ENCODE assay signal across 14 mouse cellular contexts in genomic region chr10:93623725-93624124, GRCm38 (mm10). TPM values are rescaled to one million over a fixed set of nuclear protein-coding genes. Genes with fewer than 3 reads are reported as not detected.
DNase-seq lines count a peak whose midpoint lies in the region; ATAC-seq lines count a peak whose summit lies in the region.
"Had no signal": no experiment of that assay in that cellular context is flagged by ENCODE, and none has a peak within 500 bp of the region (broad histone marks: within the 10 kb centered on the region; RNA-seq: fewer than 3 reads in every experiment).

No protein-coding gene starts in this region.

- no peaks in the 10 kb centered on the region for H3K9me3 ChIP-seq in lung, embryonic 15.5 days
- no peaks in the 10 kb centered on the region for H3K9me3 ChIP-seq in stomach, embryonic 16.5 days (replicated peaks; ENCODE audit: control insufficient read depth, low read length)
- H3K9me3 ChIP-seq: heart, embryonic 15.5 days; hindbrain, embryonic 15.5 days; limb, embryonic 13.5 days had no signal

- H3K4me3 ChIP-seq in lung, embryonic 15.5 days = no peak overlapping the region
- peak overlapping the region; percentile 25; the same call in 1 of the 2 replicates for H3K4me3 ChIP-seq in stomach, embryonic 16.5 days (replicated peaks; ENCODE audit: low read length)
- H3K4me3 ChIP-seq: heart, embryonic 15.5 days; hindbrain, embryonic 15.5 days; limb, embryonic 13.5 days had no signal

- H3K4me2 ChIP-seq in lung, embryonic 15.5 days = peak overlapping the region; percentile 38
- peak overlapping the region; percentile 43 for H3K4me2 ChIP-seq in stomach, embryonic 16.5 days (ENCODE audit: low read depth, low read length)
- H3K4me2 ChIP-seq: heart, embryonic 15.5 days; hindbrain, embryonic 15.5 days; limb, embryonic 13.5 days had no signal

- H3K9ac ChIP-seq in lung, embryonic 15.5 days = no peak overlapping the region
- H3K9ac ChIP-seq in stomach, embryonic 16.5 days (ENCODE audit: low read length) = no peak overlapping the region
- H3K9ac ChIP-seq: forebrain, postnatal 0 days; heart, embryonic 15.5 days; hindbrain, embryonic 15.5 days; limb, embryonic 13.5 days had no signal

- 20% methylated on average over 9 of the region's 9 CpGs for WGBS in lung, embryonic 15.5 days
- 19% methylated on average over 9 of the region's 9 CpGs for WGBS in stomach, embryonic 16.5 days

- H3K36me3 ChIP-seq in lung, embryonic 15.5 days = no peaks in the 10 kb centered on the region
- H3K36me3 ChIP-seq in stomach, embryonic 16.5 days (ENCODE audit: control insufficient read depth, insufficient read depth, low read length) = no peaks in the 10 kb centered on the region
- H3K36me3 ChIP-seq: heart, embryonic 15.5 days; hindbrain, embryonic 15.5 days; limb, embryonic 13.5 days had no signal

- no peak for ATAC-seq in lung, embryonic 15.5 days (ENCODE audit: borderline replicate concordance, extremely low read depth, low FRiP score, low TSS enrichment)
- ATAC-seq in stomach, embryonic 16.5 days (ENCODE audit: insufficient read depth, low FRiP score) = no peak; the same call in 1 of the 2 replicates
- ATAC-seq: forebrain, postnatal 0 days had no signal

- H3K27me3 ChIP-seq in lung, embryonic 15.5 days = no peaks in the 10 kb centered on the region
- no peaks in the 10 kb centered on the region for H3K27me3 ChIP-seq in stomach, embryonic 16.5 days (ENCODE audit: control insufficient read depth, insufficient read depth, low read length)
- H3K27me3 ChIP-seq: heart, embryonic 15.5 days; hindbrain, embryonic 15.5 days; limb, embryonic 13.5 days had no signal

- 0 out of 2 replicates have a peak, but pooled peaks cover 12% of the 10 kb centered on the region for H3K4me1 ChIP-seq in lung, embryonic 15.5 days
- H3K4me1 ChIP-seq in stomach, embryonic 16.5 days (ENCODE audit: control insufficient read depth, insufficient read depth, low read length) = no peaks in the 10 kb centered on the region
- H3K4me1 ChIP-seq: heart, embryonic 15.5 days; hindbrain, embryonic 15.5 days; limb, embryonic 13.5 days had no signal

- no peak for DNase-seq in lung, adult 18-20 months
- peak; percentile 67 for DNase-seq in kidney, adult 18-20 months
- peak; percentile 43 to 66 for DNase-seq in kidney, postnatal 4 days
- no peak for DNase-seq in left cerebral cortex, adult 9 months (ENCODE audit: low spot score in 2 of 2)
- no peak for DNase-seq in left cerebral cortex, adult 8-10 months (ENCODE audit: low spot score in 2 of 2)
- DNase-seq in thymus, postnatal 25 days = no peak
- DNase-seq: cerebellum, postnatal 36 days; forebrain, postnatal 0 days had no signal

- no peak overlapping the region for H3K27ac ChIP-seq in lung, embryonic 15.5 days
- H3K27ac ChIP-seq in stomach, embryonic 16.5 days (ENCODE audit: low read length) = no peak overlapping the region
- H3K27ac ChIP-seq: heart, embryonic 15.5 days; hindbrain, embryonic 15.5 days; limb, embryonic 13.5 days had no signal

RNA-seq across cellular contexts. Expression of gene Ntn4, which starts 16.8 kb away (rescaled TPM):
- 0.44 and 0.67 TPM in 2 replicates for polyA plus RNA-seq in lung, embryonic 15.5 days (2015; fragmentation: Nextera tagmentation; extraction: Ambion mirVana)
- polyA plus RNA-seq in stomach, embryonic 16.5 days (2015; fragmentation: Nextera tagmentation; extraction: Ambion mirVana) = 0.39 and 0.74 TPM in 2 replicates
- 1 to 10 TPM; 8.1 to 9.6 (median 9.0) TPM for total RNA-seq in left cerebral cortex, adult 8-10 months (2022)
- total RNA-seq: MEL had no signal

RNA-seq across cellular contexts. Expression of gene Snrpf, which starts 34.2 kb away (rescaled TPM):
- 110 and 122 TPM in 2 replicates for polyA plus RNA-seq in lung, embryonic 15.5 days (2015; fragmentation: Nextera tagmentation; extraction: Ambion mirVana)
- polyA plus RNA-seq in stomach, embryonic 16.5 days (2015; fragmentation: Nextera tagmentation; extraction: Ambion mirVana) = 83.3 and 93.2 TPM in 2 replicates
- 10 to 100 TPM in 3 of 4 experiments, 1 to 10 TPM in 1; 9.7 to 14.9 (median 11.3) TPM for total RNA-seq in left cerebral cortex, adult 8-10 months (2022)

Comparison
In these comparisons a context has a peak if more than half of its experiments do, and no peak if none do; other contexts are left out.
1. DNase-seq: peak in kidney, adult 18-20 months (single experiment) and kidney, postnatal 4 days (2 of 2); none in lung, adult 18-20 months (0 of 2), left cerebral cortex, adult 9 months (0 of 2), left cerebral cortex, adult 8-10 months (0 of 2) and thymus, postnatal 25 days (single experiment).